Mouse (Mus musculus): ENCODE results near the gene Fam107b. TPM values are rescaled to one million over a fixed set of nuclear protein-coding genes. Genes with fewer than 3 reads are reported as not detected.

The Fam107b gene
- polyA plus RNA-seq, 1 experiment from 2014 or later = 36.0 TPM

DNA sequence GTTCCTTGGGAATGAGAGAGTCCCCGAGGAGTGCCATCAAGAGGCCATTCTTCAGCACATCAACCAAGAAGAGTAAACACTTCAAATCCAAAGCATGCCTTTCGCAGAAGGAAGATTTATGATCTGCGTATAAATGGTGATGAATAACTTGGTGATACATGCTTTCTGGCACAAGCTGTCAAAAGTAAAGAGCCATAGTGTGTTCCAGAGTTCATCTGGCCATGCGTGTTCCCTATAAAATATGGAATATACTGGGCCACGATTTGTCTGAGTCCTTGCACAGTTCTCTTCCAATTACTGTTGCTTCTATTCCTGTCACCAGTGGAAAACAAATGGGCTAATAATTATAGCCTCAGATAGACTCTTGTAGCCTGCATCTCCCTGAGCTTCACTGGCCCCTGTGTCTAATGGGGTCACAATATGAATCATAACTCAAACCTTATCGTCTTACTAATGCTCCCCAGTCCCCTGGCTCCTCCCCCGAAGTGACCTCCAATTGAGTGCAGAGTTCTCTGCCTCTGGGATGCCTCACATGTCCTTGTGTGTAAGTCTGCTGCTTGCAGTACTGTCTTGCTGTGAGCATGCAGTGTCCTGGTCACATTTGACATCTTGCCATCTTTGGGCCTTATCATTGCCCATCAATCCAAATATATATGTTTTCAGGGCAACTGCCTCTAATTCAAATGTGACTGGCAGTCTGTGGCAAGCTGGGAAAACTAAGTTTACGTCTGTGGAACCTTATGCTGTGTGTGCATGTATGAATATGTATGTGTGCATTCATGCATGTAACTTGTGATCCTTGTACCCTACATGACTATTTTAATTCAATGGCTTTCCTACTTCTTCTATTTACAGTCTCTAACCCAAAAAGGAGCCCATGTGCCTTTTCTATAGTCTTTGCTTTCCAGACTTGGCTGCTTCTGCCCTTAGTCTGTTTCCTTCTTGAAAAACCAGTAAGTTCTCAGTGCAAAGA lies 252.5 kb downstream of the Fam107b start:
- no peak for ATAC-seq (replicated peaks; ENCODE audit: low FRiP score)
- H3K4me2 ChIP-seq = no peak overlapping the region
- H3K36me3 ChIP-seq (ENCODE audit: control insufficient read depth, insufficient read depth, low read length) = no peaks in the 10 kb centered on the region
- H3K9ac ChIP-seq (ENCODE audit: low read depth, low read length) = no peak overlapping the region
- no peaks in the 10 kb centered on the region; the same call in 1 of the 2 replicates for H3K4me1 ChIP-seq (replicated peaks; ENCODE audit: control insufficient read depth, insufficient read depth, low read length)
- no peaks in the 10 kb centered on the region for H3K9me3 ChIP-seq (ENCODE audit: control insufficient read depth, low read length)
- H3K4me3 ChIP-seq (ENCODE audit: low read depth, low read length) = no peak overlapping the region
- no peak for DNase-seq (ENCODE audit: low spot score)
- H3K27ac ChIP-seq (ENCODE audit: low read depth, low read length) = no peak overlapping the region
- WGBS = 72% methylated on average over 8 of the region's 8 CpGs
- no peaks in the 10 kb centered on the region for H3K27me3 ChIP-seq (replicated peaks; ENCODE audit: control insufficient read depth, insufficient read depth, low read length)

Other genes with a start within 250 kb of the Fam107b start
- 34.5 and 37.3 TPM in 2 replicates for gene Rpp38, start 237.8 kb upstream of the Fam107b start, polyA plus RNA-seq (2014; fragmentation: Nextera tagmentation; extraction: Ambion mirVana)
- gene Acbd7, start 234.3 kb upstream of the Fam107b start, polyA plus RNA-seq (2014; fragmentation: Nextera tagmentation; extraction: Ambion mirVana) = 1.3 and 2.2 TPM in 2 replicates
- not detected in 2 replicates for gene Olah, start 173.3 kb upstream of the Fam107b start, polyA plus RNA-seq (2014; fragmentation: Nextera tagmentation; extraction: Ambion mirVana)
- gene Meig1, start 147.8 kb upstream of the Fam107b start, polyA plus RNA-seq (2014; fragmentation: Nextera tagmentation; extraction: Ambion mirVana) = not detected in 2 replicates
- gene Dclre1c, start 146.4 kb upstream of the Fam107b start, polyA plus RNA-seq (2014; fragmentation: Nextera tagmentation; extraction: Ambion mirVana) = 10.6 TPM in 2 replicates
- 17.6 and 19.3 TPM in 2 replicates for gene Suv39h2, start 95.5 kb upstream of the Fam107b start, polyA plus RNA-seq (2014; fragmentation: Nextera tagmentation; extraction: Ambion mirVana)
- gene Gm45902, start 57.7 kb upstream of the Fam107b start, polyA plus RNA-seq (2014; fragmentation: Nextera tagmentation; extraction: Ambion mirVana) = 5.1 and 5.3 TPM in 2 replicates
- gene Hspa14, start 57.7 kb upstream of the Fam107b start, polyA plus RNA-seq (2014; fragmentation: Nextera tagmentation; extraction: Ambion mirVana) = 145 and 159 TPM in 2 replicates
- 0.15 and 0.16 TPM in 2 replicates for gene Cdnf, start 57.5 kb upstream of the Fam107b start, polyA plus RNA-seq (2014; fragmentation: Nextera tagmentation; extraction: Ambion mirVana)